Mouse (Mus musculus): ENCODE measurements around the gene Ms4a6b. TPM values are rescaled to one million over a fixed set of nuclear protein-coding genes. Genes with fewer than 3 reads are reported as not detected.
"Not testable (repeated sequence)": the region's sequence is repeated elsewhere in the genome, so short reads cannot be mapped to it uniquely, and the experiment has no call there.

Ms4a6b gene
- 9.2 and 9.6 TPM in 2 replicates for polyA plus RNA-seq (2015; fragmentation: Nextera tagmentation; extraction: Ambion mirVana)

DNA sequence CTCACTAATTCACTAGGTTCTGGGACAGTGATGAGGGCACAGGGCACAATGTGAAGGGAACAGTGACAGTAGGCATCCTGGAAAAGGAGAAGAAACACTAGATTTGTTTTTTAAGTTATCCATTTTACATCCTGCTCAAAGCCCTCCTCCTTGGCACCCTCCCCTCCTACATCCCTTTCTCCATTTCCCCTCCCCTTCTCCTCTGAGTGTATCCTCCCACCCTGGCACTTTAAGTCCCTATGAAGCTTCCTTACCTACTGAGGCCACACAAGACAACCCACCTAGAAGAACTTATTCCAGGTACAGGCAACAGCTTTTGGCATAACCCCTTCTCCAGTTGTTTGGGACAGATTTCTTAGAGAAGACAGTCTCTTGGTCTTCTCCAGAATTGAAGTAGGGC lies at the start of gene Ms4a6b:
Gene Ms4a6b, plus strand, starts transcription at position 267 of the 400 bp plus-strand sequence.
- no peaks in the 10 kb centered on the region for H3K27me3 ChIP-seq
- no peaks in the 10 kb centered on the region for H3K36me3 ChIP-seq
- H3K4me2 ChIP-seq (replicated peaks), result no peak within 1 kb of the TSS
- no peaks in the 10 kb centered on the region for H3K9me3 ChIP-seq (replicated peaks)
- no peak for ATAC-seq (ENCODE audit: insufficient number of reproducible peaks, low FRiP score, low TSS enrichment, low read depth)
- no peak within 1 kb of the TSS for H3K27ac ChIP-seq (replicated peaks)
- no peaks in the 10 kb centered on the region for H3K4me1 ChIP-seq
- no peak within 1 kb of the TSS for H3K9ac ChIP-seq
- H3K4me3 ChIP-seq (replicated peaks), result no peak within 1 kb of the TSS

DNA sequence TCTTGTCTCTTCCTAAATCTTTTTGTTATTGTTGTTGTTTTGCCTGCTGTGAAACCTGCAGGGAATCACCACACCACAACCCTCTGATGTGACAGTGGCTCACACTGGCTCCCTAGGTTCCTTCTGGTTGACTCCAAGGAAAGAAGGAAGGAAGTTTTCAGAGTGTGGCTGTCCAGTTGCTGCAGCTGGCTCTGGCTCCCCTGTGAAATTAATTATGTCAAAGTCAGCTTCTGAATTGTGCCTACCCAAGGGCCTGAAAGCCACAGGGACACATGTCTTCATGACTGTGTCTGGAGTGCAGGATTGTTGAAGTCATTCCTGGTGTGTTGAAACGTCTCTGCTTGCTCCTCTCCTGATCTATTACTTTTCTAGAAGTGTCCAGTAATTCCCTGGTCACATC lies 48.0 kb upstream of the Ms4a6b start:
- H3K4me3 ChIP-seq (replicated peaks); H3K4me2 ChIP-seq (replicated peaks); H3K27me3 ChIP-seq; H3K27ac ChIP-seq (replicated peaks); H3K9ac ChIP-seq; ATAC-seq (ENCODE audit: insufficient number of reproducible peaks, low FRiP score, low TSS enrichment, low read depth); H3K9me3 ChIP-seq (replicated peaks); H3K36me3 ChIP-seq; H3K4me1 ChIP-seq: not testable (repeated sequence)
- 44% methylated on average over 1 of the region's 1 CpGs for WGBS

DNA sequence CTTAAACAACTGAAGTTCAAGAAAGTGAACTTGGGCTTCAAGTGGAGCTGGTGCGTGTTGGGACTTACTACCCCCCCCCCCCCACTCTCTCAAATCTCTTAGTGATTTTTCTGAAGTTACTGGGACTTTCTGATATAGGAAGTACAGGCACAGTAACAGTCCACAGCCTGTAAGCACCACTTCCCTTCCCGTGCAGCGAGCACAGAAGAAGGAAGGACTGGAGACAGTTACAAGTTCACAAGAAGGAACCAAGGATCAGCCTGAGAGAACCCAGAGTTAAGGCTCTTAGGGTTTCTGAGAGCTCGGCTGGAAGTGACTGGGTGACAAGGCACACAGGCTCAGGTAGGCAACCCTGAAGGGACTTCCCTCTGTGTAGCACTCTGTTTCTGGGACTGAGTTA lies 47.1 kb upstream of the Ms4a6b start, which contains the start of gene Ms4a6c:
Gene Ms4a6c, plus strand, starts transcription at position 152 of the 400 bp plus-strand sequence.
- not testable (repeated sequence) for H3K4me3 ChIP-seq (replicated peaks); H3K4me1 ChIP-seq; H3K9ac ChIP-seq; H3K27me3 ChIP-seq; H3K4me2 ChIP-seq (replicated peaks); ATAC-seq (ENCODE audit: insufficient number of reproducible peaks, low FRiP score, low TSS enrichment, low read depth); H3K36me3 ChIP-seq; H3K27ac ChIP-seq (replicated peaks); H3K9me3 ChIP-seq (replicated peaks)
- WGBS, result 81% methylated on average over 4 of the region's 4 CpGs

DNA sequence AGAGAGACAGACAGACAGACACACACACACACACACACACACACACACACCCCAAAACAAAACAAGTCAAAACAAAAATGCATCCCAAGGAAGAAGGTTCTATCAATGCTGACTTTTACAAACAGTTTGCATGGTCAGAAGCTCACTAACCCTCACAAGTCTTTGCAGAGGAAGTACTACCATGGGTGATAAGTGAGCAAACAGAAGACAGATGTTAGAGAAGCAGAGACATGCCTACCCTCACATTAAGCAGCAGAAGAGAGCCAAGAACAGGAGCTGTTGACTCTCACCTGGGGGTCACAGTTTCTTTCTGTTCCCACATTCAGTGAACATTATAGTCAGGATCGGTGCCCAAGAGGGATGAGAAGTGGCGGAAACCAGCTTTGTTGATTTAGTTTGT lies 36.6 kb upstream of the Ms4a6b start:
- WGBS, result 91% methylated on average over 2 of the region's 2 CpGs
- Histone ChIP-seq H3K4me3 (replicated peaks) (no peak overlapping the region), H3K27ac (replicated peaks) (no peak overlapping the region), H3K9ac (no peak overlapping the region), H3K36me3 (no peaks in the 10 kb centered on the region), H3K27me3 (no peaks in the 10 kb centered on the region), H3K9me3 (replicated peaks) (no peaks in the 10 kb centered on the region), H3K4me1 (no peaks in the 10 kb centered on the region), H3K4me2 (replicated peaks) (no peak overlapping the region)
- no peak for ATAC-seq (ENCODE audit: insufficient number of reproducible peaks, low FRiP score, low TSS enrichment, low read depth)

DNA sequence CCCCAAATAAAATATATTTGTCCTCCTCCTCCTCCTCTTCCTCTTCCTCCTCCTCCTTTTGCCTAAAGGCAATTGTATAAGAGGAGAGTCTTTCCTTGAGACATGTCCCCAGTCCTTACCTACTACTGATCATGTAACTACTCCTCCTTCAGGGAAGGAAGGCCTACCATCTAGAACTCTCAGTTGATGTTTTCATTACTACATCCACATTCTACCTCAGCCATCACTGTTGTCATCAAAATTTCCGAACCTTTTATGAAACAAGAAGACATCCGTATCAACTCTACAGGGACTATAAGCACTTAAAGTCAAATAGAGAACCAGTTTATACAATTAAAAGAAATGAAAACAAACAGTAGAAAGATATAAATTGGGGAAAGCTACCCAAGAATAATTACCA lies 33.6 kb upstream of the Ms4a6b start:
- ATAC-seq (ENCODE audit: insufficient number of reproducible peaks, low FRiP score, low TSS enrichment, low read depth), result no peak
- no peaks in the 10 kb centered on the region for H3K4me1 ChIP-seq
- H3K27me3 ChIP-seq, result no peaks in the 10 kb centered on the region
- 76% methylated on average over 2 of the region's 2 CpGs for WGBS
- no peak overlapping the region for H3K9ac ChIP-seq
- no peaks in the 10 kb centered on the region for H3K36me3 ChIP-seq
- H3K4me3 ChIP-seq (replicated peaks), result no peak overlapping the region
- no peak overlapping the region for H3K27ac ChIP-seq (replicated peaks)
- no peak overlapping the region for H3K4me2 ChIP-seq (replicated peaks)
- H3K9me3 ChIP-seq (replicated peaks), result no peaks in the 10 kb centered on the region

DNA sequence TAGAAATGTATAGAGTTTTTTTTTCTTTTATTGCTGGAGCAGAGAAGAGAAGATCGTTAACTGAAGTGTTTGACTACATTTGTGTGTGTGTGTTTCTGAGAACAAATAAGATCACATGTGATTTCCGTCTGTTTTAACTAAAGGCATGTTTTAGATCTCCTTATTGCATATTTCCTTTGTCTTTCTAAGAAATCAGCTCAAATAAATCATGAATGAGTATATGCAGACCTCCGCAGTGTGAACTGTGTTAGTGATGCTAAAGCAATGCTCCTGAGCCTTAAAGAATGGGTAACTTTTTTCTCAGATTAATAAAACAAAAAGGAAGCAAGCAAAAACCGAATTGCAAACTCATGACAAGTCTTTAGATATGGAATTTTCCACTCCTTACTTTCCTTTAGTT lies 32.4 kb upstream of the Ms4a6b start:
- H3K4me2 ChIP-seq (replicated peaks), result no peak overlapping the region
- no peak overlapping the region for H3K27ac ChIP-seq (replicated peaks)
- H3K4me1 ChIP-seq, result no peaks in the 10 kb centered on the region
- no peak overlapping the region for H3K4me3 ChIP-seq (replicated peaks)
- no peaks in the 10 kb centered on the region for H3K9me3 ChIP-seq (replicated peaks)
- ATAC-seq (ENCODE audit: insufficient number of reproducible peaks, low FRiP score, low TSS enrichment, low read depth), result no peak
- no peak overlapping the region for H3K9ac ChIP-seq
- 65% methylated on average over 4 of the region's 4 CpGs for WGBS
- H3K27me3 ChIP-seq, result no peaks in the 10 kb centered on the region
- H3K36me3 ChIP-seq, result no peaks in the 10 kb centered on the region

DNA sequence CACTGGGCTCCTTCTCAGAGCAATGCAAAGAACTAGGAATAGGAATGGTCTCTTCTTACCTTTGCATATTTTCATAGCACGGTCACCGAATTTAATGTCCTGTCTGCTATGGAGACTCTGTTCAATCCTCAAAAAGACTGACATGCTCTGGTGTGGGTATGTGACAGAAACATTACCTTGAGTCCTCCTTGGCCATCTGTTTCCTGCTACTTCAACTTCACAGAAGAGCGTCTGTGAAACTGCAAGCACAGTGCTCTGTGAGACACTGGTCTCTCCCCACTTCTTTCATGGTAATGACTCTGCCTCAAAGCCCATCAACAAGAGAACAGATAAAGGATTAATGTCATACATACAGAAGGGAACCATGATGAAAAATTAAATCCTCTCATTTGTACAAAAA lies 31.9 kb upstream of the Ms4a6b start:
- ATAC-seq (ENCODE audit: insufficient number of reproducible peaks, low FRiP score, low TSS enrichment, low read depth), result no peak
- no peak overlapping the region for H3K4me2 ChIP-seq (replicated peaks)
- no peaks in the 10 kb centered on the region for H3K27me3 ChIP-seq
- no peak overlapping the region for H3K9ac ChIP-seq
- H3K9me3 ChIP-seq (replicated peaks), result no peaks in the 10 kb centered on the region
- no peak overlapping the region for H3K4me3 ChIP-seq (replicated peaks)
- H3K36me3 ChIP-seq, result no peaks in the 10 kb centered on the region
- 75% methylated on average over 3 of the region's 3 CpGs for WGBS
- H3K4me1 ChIP-seq, result no peaks in the 10 kb centered on the region
- no peak overlapping the region for H3K27ac ChIP-seq (replicated peaks)

DNA sequence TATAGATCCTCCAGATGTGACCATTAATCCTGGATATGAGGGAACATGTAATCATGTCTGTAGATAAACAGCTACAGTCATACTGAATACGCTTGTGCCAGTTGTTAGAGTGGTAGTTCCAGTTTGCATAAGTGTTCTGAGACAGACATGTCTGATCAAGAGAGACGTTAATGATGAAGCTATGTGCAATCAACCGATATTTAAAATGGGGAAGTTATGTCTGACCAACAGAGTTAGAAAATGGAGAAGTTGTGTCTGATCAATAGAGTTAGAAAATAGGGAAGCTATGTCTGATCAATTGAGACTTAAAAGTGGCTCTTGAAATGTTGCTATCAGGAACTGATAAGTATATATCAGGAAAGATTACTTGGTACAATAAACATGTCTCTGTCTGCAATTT lies 31.0 kb upstream of the Ms4a6b start:
- 75% methylated on average over 3 of the region's 3 CpGs for WGBS
- Histone ChIP-seq H3K4me1 (no peaks in the 10 kb centered on the region), H3K27me3 (no peaks in the 10 kb centered on the region)

DNA sequence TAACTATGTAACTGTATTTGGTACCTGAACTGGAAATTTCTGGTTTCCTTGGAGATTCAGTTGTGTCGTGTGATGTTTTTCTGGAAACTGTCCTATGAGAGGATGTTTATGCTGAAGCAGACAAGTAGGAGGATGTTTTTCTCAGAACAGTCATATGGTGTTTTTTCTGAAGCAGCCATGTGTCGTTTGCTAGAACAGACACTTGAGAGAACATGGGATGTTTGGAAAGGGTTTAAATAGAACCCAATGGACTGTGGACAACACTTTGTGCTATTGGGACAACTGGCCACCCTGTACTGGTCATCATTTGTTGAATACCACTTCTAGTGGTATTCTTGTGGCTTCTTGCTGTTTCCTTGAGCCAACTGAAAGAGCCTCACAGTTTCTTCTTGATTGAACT lies 30.6 kb upstream of the Ms4a6b start, which contains the start of gene Gm8369:
Gene Gm8369, plus strand, starts transcription at position 193 of the 400 bp plus-strand sequence.
- no peak for ATAC-seq (ENCODE audit: insufficient number of reproducible peaks, low FRiP score, low TSS enrichment, low read depth)
- H3K4me3 ChIP-seq (replicated peaks), result no peak within 1 kb of the TSS
- H3K9me3 ChIP-seq (replicated peaks), result no peaks in the 10 kb centered on the region
- H3K4me2 ChIP-seq (replicated peaks), result no peak within 1 kb of the TSS
- H3K27me3 ChIP-seq, result no peaks in the 10 kb centered on the region
- 68% methylated on average over 2 of the region's 2 CpGs for WGBS
- H3K27ac ChIP-seq (replicated peaks), result no peak within 1 kb of the TSS
- H3K36me3 ChIP-seq, result no peaks in the 10 kb centered on the region
- no peaks in the 10 kb centered on the region for H3K4me1 ChIP-seq
- no peak within 1 kb of the TSS for H3K9ac ChIP-seq

More for the DNA sequence above, 31.0 kb upstream of the Ms4a6b start:
- no peak overlapping the region for H3K4me3 ChIP-seq (replicated peaks)
- ATAC-seq (ENCODE audit: insufficient number of reproducible peaks, low FRiP score, low TSS enrichment, low read depth), result no peak
- no peaks in the 10 kb centered on the region for H3K36me3 ChIP-seq
- H3K9ac ChIP-seq, result no peak overlapping the region
- no peak overlapping the region for H3K27ac ChIP-seq (replicated peaks)
- H3K9me3 ChIP-seq (replicated peaks), result no peaks in the 10 kb centered on the region
- H3K4me2 ChIP-seq (replicated peaks), result no peak overlapping the region

DNA sequence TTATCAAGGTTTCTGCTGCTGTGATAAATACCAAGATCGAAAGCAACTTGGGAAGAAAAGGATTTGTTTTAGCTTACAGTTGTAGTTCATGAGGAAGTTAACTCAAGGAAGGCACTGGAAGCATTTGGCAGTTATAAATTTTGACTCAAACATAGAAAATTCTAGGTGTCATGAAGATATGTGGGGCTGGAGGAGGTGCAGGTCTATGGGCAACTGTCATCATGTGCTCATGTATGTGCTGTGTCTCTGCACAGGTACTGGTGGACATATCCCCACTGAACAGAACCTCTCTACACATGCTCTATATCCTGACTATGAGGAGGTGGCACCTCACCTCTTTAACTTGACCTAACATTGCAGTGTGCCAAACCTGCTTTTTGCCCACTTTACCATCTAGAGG lies 29.7 kb upstream of the Ms4a6b start:
- no peak for ATAC-seq (ENCODE audit: insufficient number of reproducible peaks, low FRiP score, low TSS enrichment, low read depth)
- Histone ChIP-seq H3K27me3 (no peaks in the 10 kb centered on the region), H3K36me3 (no peaks in the 10 kb centered on the region), H3K4me2 (replicated peaks) (no peak overlapping the region), H3K4me1 (no peaks in the 10 kb centered on the region), H3K9ac (no peak overlapping the region), H3K4me3 (replicated peaks) (no peak overlapping the region), H3K9me3 (replicated peaks) (no peaks in the 10 kb centered on the region), H3K27ac (replicated peaks) (no peak overlapping the region)
- WGBS, result 86% methylated on average over 1 of the region's 1 CpGs

DNA sequence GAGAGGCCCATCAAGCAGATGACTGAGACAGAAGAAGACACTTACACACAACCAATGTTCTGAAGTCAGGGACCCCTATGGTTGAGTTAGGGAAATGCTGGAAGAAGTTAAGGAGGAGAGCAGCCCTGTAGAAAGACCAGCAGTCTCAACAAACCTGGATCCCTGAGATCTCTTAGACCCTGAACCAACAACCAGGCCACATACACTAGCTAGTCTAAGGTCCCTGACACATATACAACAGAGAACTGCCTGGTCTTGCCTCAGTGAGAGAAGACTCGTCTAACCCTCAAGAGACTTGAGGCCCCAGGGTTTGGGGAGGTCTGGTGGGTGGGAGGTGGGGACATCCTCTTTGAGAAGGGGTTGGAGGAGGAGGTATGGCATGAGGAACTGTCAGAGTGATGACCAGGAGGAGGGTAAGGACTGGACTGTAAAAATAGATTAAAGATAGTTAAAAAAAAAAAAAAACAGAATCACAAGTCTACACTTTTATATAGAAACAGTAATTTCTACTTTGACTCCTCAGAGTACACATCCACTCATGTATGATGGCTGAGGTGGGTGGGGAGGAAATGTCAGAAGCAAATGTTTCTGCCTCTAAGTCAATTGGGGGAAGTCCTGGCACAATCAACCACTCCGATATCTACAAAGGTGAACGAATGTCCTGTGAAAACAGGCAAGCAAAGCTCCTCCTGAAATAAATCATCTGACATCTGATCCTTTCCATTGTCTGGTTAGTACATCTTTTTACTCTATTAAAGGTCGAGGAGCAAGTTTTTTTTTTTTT lies 24.7 kb upstream of the Ms4a6b start:
- ATAC-seq (ENCODE audit: insufficient number of reproducible peaks, low FRiP score, low TSS enrichment, low read depth), result no peak

DNA sequence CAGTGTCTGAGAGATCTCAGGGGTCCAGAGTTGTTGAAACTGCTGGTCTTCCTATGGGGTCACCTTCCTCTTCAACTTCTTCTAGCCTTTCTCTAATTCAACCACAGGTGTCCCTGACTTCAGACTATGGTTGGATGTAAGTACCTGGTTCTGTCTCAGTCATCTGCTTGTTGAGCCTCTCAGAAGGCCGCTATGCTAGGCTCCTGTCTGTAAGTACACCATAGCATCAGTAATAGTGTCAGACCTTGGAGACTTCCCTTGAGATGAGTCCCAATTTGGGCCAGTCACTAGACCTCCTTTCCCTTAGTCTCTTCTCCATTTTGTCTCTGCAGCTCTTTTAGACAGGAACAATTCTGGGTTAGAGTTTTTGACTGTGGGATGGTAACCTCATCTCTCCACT lies 23.6 kb upstream of the Ms4a6b start:
- H3K27ac ChIP-seq (replicated peaks), result no peak overlapping the region
- H3K36me3 ChIP-seq, result no peaks in the 10 kb centered on the region
- no peak for ATAC-seq (ENCODE audit: insufficient number of reproducible peaks, low FRiP score, low TSS enrichment, low read depth)
- 88% methylated on average over 1 of the region's 1 CpGs for WGBS
- H3K4me3 ChIP-seq (replicated peaks), result no peak overlapping the region
- H3K9ac ChIP-seq, result no peak overlapping the region
- H3K4me1 ChIP-seq, result no peaks in the 10 kb centered on the region
- no peaks in the 10 kb centered on the region for H3K27me3 ChIP-seq
- no peaks in the 10 kb centered on the region for H3K9me3 ChIP-seq (replicated peaks)
- H3K4me2 ChIP-seq (replicated peaks), result no peak overlapping the region

More for the DNA sequence above, 24.7 kb upstream of the Ms4a6b start:
- no peak overlapping the region for H3K4me3 ChIP-seq (replicated peaks)
- no peaks in the 10 kb centered on the region for H3K9me3 ChIP-seq (replicated peaks)
- H3K4me1 ChIP-seq, result no peaks in the 10 kb centered on the region
- 58% methylated on average over 4 of the region's 4 CpGs for WGBS
- no peak overlapping the region for H3K9ac ChIP-seq
- no peak overlapping the region for H3K4me2 ChIP-seq (replicated peaks)
- H3K27ac ChIP-seq (replicated peaks), result no peak overlapping the region
- no peaks in the 10 kb centered on the region for H3K27me3 ChIP-seq
- no peaks in the 10 kb centered on the region for H3K36me3 ChIP-seq
